Mouse (Mus musculus) heart, embryonic 10.5 days (tissue): ENCODE measurements around the gene Olfr551. TPM values are rescaled to one million over a fixed set of nuclear protein-coding genes. Genes with fewer than 3 reads are reported as not detected.

Source experiments
- DNase-seq: peaks from one replicate; pipeline ENCODE4 v3.0.0-alpha.2; 2017; ENCODE audit warnings: low spot score
- H3K27ac ChIP-seq: fragments of 300-500 bp; sonication (generic); 2 replicates; pipeline ENCODE4 v1.5.1; 2016; ENCODE audit warnings: mild to moderate bottlenecking
- H3K27me3 ChIP-seq: fragments of 300-500 bp; sonication (generic); 2 replicates; pipeline ENCODE4 v1.6.1; 2016; ENCODE audit warnings: mild to moderate bottlenecking; ENCODE audit not compliant: poor library complexity, insufficient read depth, severe bottlenecking
- H3K36me3 ChIP-seq: fragments of 300-500 bp; sonication (generic); 2 replicates; pipeline ENCODE4 v1.6.1; 2016; ENCODE audit warnings: mild to moderate bottlenecking, moderate library complexity
- H3K4me1 ChIP-seq: fragments of 300-500 bp; sonication (generic); 2 replicates; pipeline ENCODE4 v1.6.1; 2016; ENCODE audit warnings: mild to moderate bottlenecking
- H3K4me3 ChIP-seq: fragments of 300-500 bp; sonication (generic); 2 replicates; pipeline ENCODE4 v1.5.1; 2016; ENCODE audit warnings: mild to moderate bottlenecking, moderate library complexity
- H3K9me3 ChIP-seq: fragments of 300-500 bp; sonication (generic); 2 replicates; pipeline ENCODE4 v1.6.1; 2016; ENCODE audit warnings: mild to moderate bottlenecking, moderate library complexity
- WGBS: fragments of 180-500 bp; shearing (Covaris S2); methylation state at CpG from one replicate; pipeline ENCODE4 v1.1.7; 2016; 5-methylcytosine and 5-hydroxymethylcytosine counted together
- polyA plus RNA-seq: library from polyadenylated mRNA; unstranded; fragments of >200 nt; fragmentation: Nextera tagmentation; extraction: Ambion mirVana; gene quantifications from 2 replicates; pipeline ENCODE4 v1.2.1, GENCODE M21; 2016

The Olfr551 gene
- polyA plus RNA-seq, 1 experiment from 2014 or later: not detected

DNA sequence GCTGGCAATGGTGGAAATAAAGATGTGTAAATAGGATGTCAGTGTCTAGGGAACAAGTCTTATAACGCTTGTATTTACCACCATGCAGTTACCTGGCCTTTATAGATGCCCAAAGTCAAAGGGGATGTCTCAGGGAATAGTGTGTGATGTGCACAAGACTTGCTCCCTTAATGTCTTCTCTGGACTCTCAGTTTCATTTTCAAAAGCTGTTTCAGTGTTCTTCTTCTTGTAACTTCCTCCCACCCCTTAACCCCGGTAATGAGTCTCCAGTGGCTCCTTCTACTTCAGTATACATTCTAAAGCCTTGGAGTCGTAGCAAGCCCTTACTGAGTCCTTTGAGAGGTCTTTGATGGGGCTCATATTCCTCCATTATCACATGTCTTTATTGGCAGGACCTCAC lies 38.4 kb downstream of the Olfr551 start:
- Histone ChIP-seq H3K27ac (no peak overlapping the region), H3K4me3 (no peak overlapping the region), H3K36me3 (no peaks in the 10 kb centered on the region), H3K4me1 (no peaks in the 10 kb centered on the region), H3K9me3 (no peaks in the 10 kb centered on the region), H3K27me3 (no peaks in the 10 kb centered on the region)
- no peak for DNase-seq
- 82% methylated on average over 3 of the region's 3 CpGs for whole genome bisulfite sequencing

GRCm38 (mm10) chr7:102549570-102549969 lies 42.1 kb downstream of the Olfr551 start, which contains the start of gene Olfr549:
Gene Olfr549 (plus strand): TSS chr7:102549870.
- Histone ChIP-seq H3K4me3 (no peak within 1 kb of the TSS), H3K4me1 (no peaks in the 10 kb centered on the region), H3K27ac (no peak within 1 kb of the TSS), H3K27me3 (no peaks in the 10 kb centered on the region), H3K36me3 (no peaks in the 10 kb centered on the region), H3K9me3 (no peaks in the 10 kb centered on the region)
- 85% methylated on average over 3 of the region's 3 CpGs for WGBS
- DNase-seq: no peak

- WGBS: 49% methylated on average over 3 of the region's 3 CpGs
- Histone ChIP-seq H3K4me3 (no peak overlapping the region), H3K4me1 (no peaks in the 10 kb centered on the region), H3K9me3 (no peaks in the 10 kb centered on the region), H3K27ac (no peak overlapping the region), H3K27me3 (no peaks in the 10 kb centered on the region), H3K36me3 (no peaks in the 10 kb centered on the region)
- DNase-seq: no peak
Observed at GRCm38 (mm10) chr7:102541251-102541650, 50.4 kb downstream of the Olfr551 start.

- Histone ChIP-seq H3K4me3 (no peak within 1 kb of the TSS), H3K36me3 (no peaks in the 10 kb centered on the region), H3K9me3 (no peaks in the 10 kb centered on the region), H3K4me1 (no peaks in the 10 kb centered on the region), H3K27me3 (no peaks in the 10 kb centered on the region), H3K27ac (no peak within 1 kb of the TSS)
- no peak for DNase-seq
- WGBS: 80% methylated on average over 2 of the region's 2 CpGs
Observed at GRCm38 (mm10) chr7:102540596-102540995, 51.1 kb downstream of the Olfr551 start, which contains the start of gene Olfr548-ps1. Gene Olfr548-ps1 (plus strand): TSS chr7:102540896.

DNA sequence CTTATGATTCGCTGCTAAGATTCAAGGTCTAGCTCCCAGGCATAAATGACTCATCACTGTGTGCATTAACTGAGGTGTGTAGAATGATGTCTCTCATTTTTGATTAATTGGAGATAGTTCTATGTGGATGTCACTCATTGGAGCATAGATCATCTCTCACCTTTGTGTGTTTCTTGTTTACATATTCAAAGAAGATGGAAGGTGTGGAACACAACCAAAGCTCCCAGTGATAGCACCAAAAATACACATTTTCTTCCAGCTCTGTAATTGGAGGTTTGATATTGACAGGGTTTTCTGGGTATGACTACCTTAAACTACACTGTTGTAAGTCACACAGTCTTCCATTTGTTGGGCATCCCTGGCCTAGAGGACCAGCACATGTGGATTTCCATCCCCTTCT lies 57.2 kb downstream of the Olfr551 start, which contains the start of gene Olfr547:
TSS of gene Olfr547 (plus strand) at position 301 of the 400 bp plus-strand sequence.
- 63% methylated on average over 1 of the region's 1 CpGs for WGBS
- no peaks in the 10 kb centered on the region for H3K4me1 ChIP-seq
- H3K27me3 ChIP-seq: no peaks in the 10 kb centered on the region
- H3K27ac ChIP-seq: no peak within 1 kb of the TSS
- H3K4me3 ChIP-seq: no peak within 1 kb of the TSS
- no peak for DNase-seq
- H3K9me3 ChIP-seq: no peaks in the 10 kb centered on the region
- H3K36me3 ChIP-seq: no peaks in the 10 kb centered on the region

Other genes with a start within 250 kb of the Olfr551 start
- 190 and 198 TPM in 2 replicates for gene Rrm1, start 150.2 kb downstream of the Olfr551 start, polyA plus RNA-seq
- 0.19 and 0.22 TPM in 2 replicates for gene Olfr543, start 110.2 kb downstream of the Olfr551 start, polyA plus RNA-seq
- 0.04 TPM in 2 replicates for gene Olfr544, start 103.6 kb downstream of the Olfr551 start, polyA plus RNA-seq
- 0.11 TPM in 1 of 2 replicates, not detected in the other for gene Olfr545, start 92.3 kb downstream of the Olfr551 start, polyA plus RNA-seq
- not detected in 2 replicates for gene Olfr547, start 57.1 kb downstream of the Olfr551 start, polyA plus RNA-seq
- gene Olfr548-ps1, start 51.0 kb downstream of the Olfr551 start, polyA plus RNA-seq: not detected in 2 replicates
- not detected in 2 replicates for gene Olfr549, start 42.0 kb downstream of the Olfr551 start, polyA plus RNA-seq
- gene Trim21, start 26.4 kb downstream of the Olfr551 start, polyA plus RNA-seq: 0.47 and 0.65 TPM in 2 replicates
- gene Olfr550, start 20.4 kb downstream of the Olfr551 start, polyA plus RNA-seq: not detected in 2 replicates
- not detected in 2 replicates for gene Olfr552, start 5.9 kb upstream of the Olfr551 start, polyA plus RNA-seq
- gene Olfr553, start 26.3 kb upstream of the Olfr551 start, polyA plus RNA-seq: not detected in 2 replicates
- gene Olfr554, start 46.5 kb upstream of the Olfr551 start, polyA plus RNA-seq: not detected in 2 replicates
- gene Olfr555, start 66.9 kb upstream of the Olfr551 start, polyA plus RNA-seq: not detected in 2 replicates
- gene Olfr556, start 73.0 kb upstream of the Olfr551 start, polyA plus RNA-seq: not detected in 2 replicates
- 14.6 and 16.2 TPM in 2 replicates for gene Trim68, start 95.4 kb upstream of the Olfr551 start, polyA plus RNA-seq
- gene Olfr557, start 104.0 kb upstream of the Olfr551 start, polyA plus RNA-seq: not detected in 2 replicates
- gene Olfr558, start 110.3 kb upstream of the Olfr551 start, polyA plus RNA-seq: not detected in 2 replicates
- gene Olfr33, start 127.2 kb upstream of the Olfr551 start, polyA plus RNA-seq: not detected in 2 replicates
- not detected in 2 replicates for gene Olfr559, start 135.6 kb upstream of the Olfr551 start, polyA plus RNA-seq
- not detected in 2 replicates for gene Olfr560, start 167.5 kb upstream of the Olfr551 start, polyA plus RNA-seq
- not detected in 2 replicates for gene Olfr78, start 167.6 kb upstream of the Olfr551 start, polyA plus RNA-seq
- not detected in 2 replicates for gene Olfr561, start 179.3 kb upstream of the Olfr551 start, polyA plus RNA-seq
- not detected in 2 replicates for gene Olfr564, start 211.6 kb upstream of the Olfr551 start, polyA plus RNA-seq